Mouse (Mus musculus) small intestine, adult 2 months (tissue): ENCODE measurements around the gene Vash1.
A peak's percentile ranks its signal among the peaks of the same experiment; 100 is the strongest.

Experiments used
- CTCF ChIP-seq: fragments of 200-500 bp; IDR thresholded peaks from 2 replicates; pipeline ENCODE4 v1.5.1; 2012; ENCODE audit warnings: low read depth, mild to moderate bottlenecking, control low read depth, inconsistent platforms, low read length, moderate library complexity, mixed read lengths; ENCODE audit not compliant: insufficient replicate concordance, insufficient read length; ENCODE audit errors: extremely low read depth
- POLR2A ChIP-seq: fragments of 200-500 bp; IDR thresholded peaks from 2 replicates; pipeline ENCODE4 v1.6.1; 2012; ENCODE audit warnings: low read depth, mild to moderate bottlenecking, control low read depth, inconsistent platforms, low read length, moderate library complexity

DNA sequence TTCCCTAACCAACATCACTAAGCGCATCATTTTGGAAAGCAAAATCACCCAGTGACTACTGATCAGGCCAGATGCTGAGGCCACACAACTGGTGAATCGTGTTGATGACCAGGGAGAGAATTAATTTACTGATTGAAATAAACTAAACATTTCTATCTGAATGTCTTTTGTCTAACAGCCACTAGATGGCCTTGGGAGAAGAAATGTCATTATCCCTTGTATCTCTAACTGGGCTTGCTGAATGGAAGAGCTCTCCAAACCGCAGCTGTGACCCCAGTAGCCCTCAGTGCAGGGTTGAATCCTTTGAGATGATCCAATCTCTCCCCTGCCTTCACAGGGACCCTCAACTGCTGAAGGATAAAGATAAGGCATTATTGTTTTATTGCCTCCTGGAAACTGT, 12.8 kb upstream of the Vash1 start:
- TF ChIP-seq CTCF (peak; percentile 14; the same call in 1 of the 2 replicates), POLR2A (no peak)
